Mouse (Mus musculus) heart, adult 18-20 months (tissue): ENCODE results near the gene Stx1a. TPM values are rescaled to one million over a fixed set of nuclear protein-coding genes. Genes with fewer than 3 reads are reported as not detected.
"Not testable (repeated sequence)": the region's sequence is repeated elsewhere in the genome, so short reads cannot be mapped to it uniquely, and the experiment has no call there.

ENCODE experiments used
- DNase-seq, 2 experiments: peaks; one replicate each; pipeline ENCODE4 v3.0.0; 2021 to 2022; ENCODE audit warnings: mixed read lengths in 1 of 2
- total RNA-seq, 2 experiments: library from RNA; stranded (reverse); gene quantifications; 2 replicates each; pipeline ENCODE4 v1.2.3; 2021

The Stx1a gene
- total RNA-seq, 2 experiments from 2014 or later: 1.0 to 1.5 TPM

- DNase-seq: no peak
These were observed 17.5 kb downstream of the Stx1a start for GRCm38 (mm10) chr5:135040777-135041176.

DNA sequence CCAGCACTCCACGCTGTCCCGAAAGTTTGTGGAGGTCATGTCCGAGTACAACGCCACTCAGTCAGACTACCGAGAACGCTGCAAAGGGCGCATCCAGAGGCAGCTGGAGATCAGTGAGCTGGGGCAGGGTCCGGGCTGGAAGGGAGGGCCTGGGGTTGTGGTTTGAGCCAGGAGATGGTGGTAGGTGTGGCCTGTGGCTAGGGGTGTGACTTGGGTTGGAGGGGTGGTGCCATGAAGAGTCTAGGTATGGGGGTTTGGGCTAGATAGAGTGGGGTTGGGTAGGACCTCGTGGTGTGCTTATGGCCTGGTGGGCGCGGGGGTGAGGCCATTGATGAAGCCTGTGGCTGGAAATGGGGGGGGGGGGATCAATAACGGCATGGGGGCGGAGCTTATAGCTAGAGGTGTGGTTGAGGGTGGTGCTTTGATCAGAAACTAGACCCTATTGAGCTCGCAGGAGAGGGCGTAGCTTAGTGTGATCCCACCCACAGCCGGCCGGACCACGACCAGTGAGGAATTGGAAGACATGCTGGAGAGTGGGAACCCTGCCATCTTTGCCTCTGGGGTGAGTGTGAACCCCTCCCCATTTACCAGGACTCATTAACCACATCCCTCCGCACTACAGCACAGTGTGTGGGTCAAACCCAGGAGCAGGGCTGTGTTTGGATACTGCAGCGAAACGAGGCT is 19.0 kb downstream of the Stx1a start:
- no peak for DNase-seq

GRCm38 (mm10) chr5:135044575-135044974 is 21.3 kb downstream of the Stx1a start:
- no peak for DNase-seq

DNA sequence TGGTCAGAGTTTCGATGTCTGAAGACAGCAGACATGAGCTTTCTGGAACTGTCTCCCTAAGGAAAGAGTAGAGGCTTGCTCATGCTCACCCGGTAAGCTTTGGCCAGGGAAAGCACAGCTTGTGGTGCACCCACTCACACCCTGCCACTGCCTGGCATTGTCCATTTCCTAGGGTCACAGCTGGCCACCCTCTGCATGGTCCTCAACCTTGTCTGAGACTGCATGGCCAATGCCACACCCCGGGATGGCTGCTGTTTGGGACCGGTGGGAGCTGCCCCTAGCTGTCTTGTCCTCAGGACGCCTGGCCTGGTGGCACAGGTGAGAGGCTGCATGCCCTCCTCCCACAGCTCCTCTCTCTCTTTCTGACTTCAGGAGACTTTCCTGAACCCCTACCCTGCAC is 25.3 kb downstream of the Stx1a start:
- no peak for DNase-seq

GRCm38 (mm10) chr5:135049268-135049667 is 26.0 kb downstream of the Stx1a start:
- DNase-seq: not testable (repeated sequence)

- no peak for DNase-seq
These were observed 30.1 kb downstream of the Stx1a start for GRCm38 (mm10) chr5:135053356-135053755.

- peak; percentile 97 for DNase-seq
These were observed 40.5 kb downstream of the Stx1a start, which contains the start of gene Dnajc30 for GRCm38 (mm10) chr5:135063629-135064381. Dnajc30 (plus strand) TSS chr5:135064202.

- no peak for DNase-seq
These were observed 41.1 kb downstream of the Stx1a start for GRCm38 (mm10) chr5:135064382-135064766.

GRCm38 (mm10) chr5:135064909-135065446 is 41.7 kb downstream of the Stx1a start, which contains the start of gene Bud23:
Bud23 (minus strand) TSS chr5:135064959.
- DNase-seq: peak in 1 of 2 experiments; percentile 10

GRCm38 (mm10) chr5:135066008-135066407 is 42.7 kb downstream of the Stx1a start:
- no peak for DNase-seq

DNA sequence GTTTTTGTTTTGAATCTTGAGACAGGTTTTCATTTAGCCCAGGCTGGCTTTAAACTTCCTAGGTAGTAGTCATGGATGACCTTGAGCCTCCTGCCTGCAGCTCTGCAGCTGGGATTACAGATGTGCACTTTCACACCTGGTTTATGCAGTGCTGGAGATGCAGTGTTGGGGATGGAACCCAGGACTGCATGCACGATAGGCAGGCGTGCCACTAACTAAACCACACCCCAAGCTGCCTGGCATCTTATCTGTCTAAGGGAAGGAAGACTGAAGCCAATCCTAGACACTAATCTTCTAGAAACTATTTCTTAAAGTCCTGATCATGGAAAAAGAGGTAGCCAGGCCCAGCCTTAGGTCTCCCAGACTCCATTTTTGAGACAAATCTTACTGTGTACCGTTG is 47.2 kb downstream of the Stx1a start:
- DNase-seq: no peak

DNA sequence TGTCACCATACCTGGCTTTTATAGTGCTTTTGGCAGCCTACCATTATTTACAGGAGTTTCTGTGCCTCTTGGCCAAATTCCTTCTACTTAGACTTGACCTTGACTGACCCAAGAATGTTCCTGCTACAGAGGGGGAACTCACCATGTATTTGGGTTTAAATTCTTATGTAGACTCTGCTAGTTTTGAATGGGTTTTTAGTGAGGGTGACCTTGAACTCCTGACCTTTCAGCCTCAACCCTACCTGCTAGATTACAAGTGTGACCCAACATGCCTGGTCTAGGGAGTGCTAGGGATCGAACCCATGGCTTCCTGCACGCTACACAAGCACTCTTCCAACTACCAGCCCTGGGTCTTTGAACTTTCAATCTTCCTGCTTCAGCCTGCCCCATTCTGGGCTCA is 48.8 kb downstream of the Stx1a start:
- no peak for DNase-seq

DNA sequence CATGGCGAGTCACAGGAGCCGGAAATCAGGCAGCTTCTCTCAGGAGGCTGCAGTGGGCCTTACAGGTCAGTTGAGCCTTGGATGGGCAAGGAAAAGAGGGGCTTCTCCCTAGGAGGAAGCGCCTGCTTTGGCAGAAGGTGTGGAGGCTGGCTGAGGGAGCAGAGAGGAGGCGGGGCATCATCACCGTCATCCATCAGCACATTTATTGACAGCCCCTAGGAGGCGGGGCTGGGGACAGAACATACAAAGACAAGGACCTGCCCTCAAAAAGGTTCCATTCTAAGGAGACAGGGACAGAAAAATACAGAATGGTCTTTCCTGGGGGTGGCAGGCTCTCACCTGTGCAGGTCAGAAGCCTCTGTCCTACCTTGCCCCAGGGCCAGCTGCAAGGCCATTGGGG is 49.4 kb downstream of the Stx1a start:
- no peak for DNase-seq

- no peak for DNase-seq
These were observed 50.3 kb downstream of the Stx1a start for GRCm38 (mm10) chr5:135073349-135074150.

DNA sequence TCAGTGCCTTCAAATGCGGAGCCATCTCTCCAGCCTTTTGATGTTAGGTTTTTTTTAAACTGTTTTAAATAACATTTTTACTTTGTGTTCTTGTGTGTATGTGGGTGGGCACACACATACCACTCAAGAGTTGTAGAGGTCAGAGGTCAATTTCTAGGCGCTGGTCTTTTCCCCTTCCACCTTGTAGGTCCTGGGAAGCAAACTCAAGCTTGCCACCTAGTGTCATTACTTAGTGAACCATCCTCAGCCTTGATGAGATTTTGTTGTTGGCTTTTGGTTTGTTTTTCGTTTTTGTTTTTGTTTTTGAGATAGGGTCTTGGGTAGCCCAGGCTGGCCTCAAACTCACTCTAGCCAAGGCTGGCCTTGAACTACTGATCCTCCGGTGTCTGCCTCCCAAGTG is 52.4 kb downstream of the Stx1a start:
- no peak for DNase-seq

DNA sequence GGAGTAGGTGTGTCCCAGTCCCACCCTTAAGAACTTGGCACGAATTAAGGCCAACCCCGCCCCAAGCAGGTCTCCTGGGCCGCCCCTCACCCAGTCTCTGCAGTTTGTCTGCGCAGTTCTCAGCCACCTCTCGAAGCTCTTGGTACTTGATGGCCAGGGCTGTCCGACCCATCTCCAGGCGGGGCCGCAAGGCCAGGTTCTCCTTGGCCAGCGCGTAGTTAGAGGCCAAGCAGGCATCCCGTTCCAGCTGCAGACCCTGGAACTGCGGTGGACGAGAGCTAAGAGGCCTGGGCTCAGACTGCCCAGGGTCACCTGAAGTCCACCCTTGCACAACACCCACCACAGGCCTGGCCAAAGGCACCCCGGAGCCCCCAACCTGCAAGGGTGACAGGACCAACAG is 53.1 kb downstream of the Stx1a start:
- no peak for DNase-seq

- peak; percentile 18 to 20 for DNase-seq
These were observed 53.7 kb downstream of the Stx1a start for GRCm38 (mm10) chr5:135076931-135077505.

DNA sequence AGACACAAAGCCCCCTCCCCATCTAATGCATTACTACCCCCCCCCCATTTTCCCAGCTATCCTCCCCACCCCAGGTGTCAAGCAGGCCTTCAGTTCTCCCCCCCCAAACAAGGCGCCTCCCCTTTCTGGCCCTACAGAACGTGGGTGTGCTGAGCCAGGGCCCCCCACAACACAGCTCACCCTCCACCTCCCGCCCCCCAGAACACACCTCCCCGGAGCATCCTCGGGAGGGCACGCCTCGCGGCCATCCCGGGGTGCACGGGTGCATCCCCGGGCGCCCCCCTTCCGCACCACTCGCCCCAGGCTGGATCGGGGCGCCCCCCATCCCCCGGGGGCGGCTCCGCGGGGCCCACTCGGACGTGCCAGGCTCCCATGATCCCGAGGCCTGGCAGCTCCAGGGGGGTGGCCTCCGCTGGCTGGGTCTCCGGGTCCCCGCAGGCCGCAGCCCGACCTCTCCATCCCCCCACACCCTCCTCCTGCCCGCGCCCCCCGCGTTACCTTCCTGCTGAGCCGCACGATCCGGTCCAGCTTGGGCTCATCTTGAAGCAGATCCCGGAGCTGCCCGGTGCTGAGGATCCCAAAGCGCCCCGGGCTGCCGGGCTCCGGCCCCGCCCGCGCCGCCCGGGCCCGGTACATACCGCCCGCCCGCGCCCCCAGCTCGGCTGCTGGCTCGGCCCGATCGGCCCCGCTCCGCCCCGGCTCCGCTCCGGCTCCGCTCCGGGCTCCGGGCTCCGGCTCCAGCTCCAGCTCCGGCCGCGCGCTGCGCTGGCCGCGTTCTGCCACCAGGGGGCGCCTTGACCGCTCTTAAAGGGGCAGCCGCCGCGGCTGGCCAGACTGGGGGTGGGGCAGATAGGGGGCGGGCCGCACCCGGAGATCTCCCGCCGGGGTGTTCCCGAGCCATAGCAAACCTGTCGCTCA is 54.5 kb downstream of the Stx1a start, which contains the start of gene Vps37d:
Gene Vps37d (minus strand): TSS at position 703 of the 918 bp plus-strand sequence.
- DNase-seq: peak; percentile 91 to 96

- no peak for DNase-seq
These were observed 55.2 kb downstream of the Stx1a start for GRCm38 (mm10) chr5:135078482-135078810.

DNA sequence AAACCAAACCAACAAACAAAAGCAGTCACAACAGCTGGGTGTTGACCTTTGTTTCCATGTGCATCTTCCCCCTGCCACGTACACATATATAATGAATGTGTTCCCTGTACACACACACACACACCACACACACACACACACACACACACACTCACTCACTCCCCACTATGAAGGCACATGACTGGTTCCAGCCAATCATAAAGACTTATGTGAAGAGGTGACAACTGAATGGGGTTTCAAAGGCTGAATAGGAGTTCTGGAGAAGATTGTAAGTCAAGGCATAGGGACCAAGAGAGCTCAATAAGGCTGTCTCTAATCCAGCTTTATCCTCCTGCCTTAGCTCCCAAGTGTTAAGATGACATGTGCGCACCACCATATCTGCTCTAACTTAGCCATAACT is 56.3 kb downstream of the Stx1a start:
- DNase-seq: no peak

DNA sequence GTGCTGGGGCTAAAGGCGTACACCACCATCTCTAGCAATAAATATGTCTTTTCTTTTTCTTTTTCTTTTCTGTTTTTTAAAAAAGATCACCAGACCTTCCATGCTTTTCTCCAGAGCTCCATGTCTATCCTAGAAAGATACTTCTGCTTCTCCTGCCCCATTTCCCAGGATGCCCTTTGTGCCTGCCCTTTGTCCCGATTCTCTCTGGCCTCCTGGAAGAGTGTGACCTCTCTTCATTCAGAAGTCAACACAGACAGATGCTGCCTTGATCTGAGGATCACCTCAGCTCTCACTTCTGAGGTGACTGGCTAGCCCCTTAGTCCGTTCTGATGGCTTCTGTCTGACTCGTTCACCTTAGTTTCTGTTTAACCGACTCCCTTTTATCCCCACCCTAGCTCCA is 57.3 kb downstream of the Stx1a start:
- DNase-seq: no peak
